8 mouse cellular contexts compared by ENCODE assay signal in the genomic region with DNA sequence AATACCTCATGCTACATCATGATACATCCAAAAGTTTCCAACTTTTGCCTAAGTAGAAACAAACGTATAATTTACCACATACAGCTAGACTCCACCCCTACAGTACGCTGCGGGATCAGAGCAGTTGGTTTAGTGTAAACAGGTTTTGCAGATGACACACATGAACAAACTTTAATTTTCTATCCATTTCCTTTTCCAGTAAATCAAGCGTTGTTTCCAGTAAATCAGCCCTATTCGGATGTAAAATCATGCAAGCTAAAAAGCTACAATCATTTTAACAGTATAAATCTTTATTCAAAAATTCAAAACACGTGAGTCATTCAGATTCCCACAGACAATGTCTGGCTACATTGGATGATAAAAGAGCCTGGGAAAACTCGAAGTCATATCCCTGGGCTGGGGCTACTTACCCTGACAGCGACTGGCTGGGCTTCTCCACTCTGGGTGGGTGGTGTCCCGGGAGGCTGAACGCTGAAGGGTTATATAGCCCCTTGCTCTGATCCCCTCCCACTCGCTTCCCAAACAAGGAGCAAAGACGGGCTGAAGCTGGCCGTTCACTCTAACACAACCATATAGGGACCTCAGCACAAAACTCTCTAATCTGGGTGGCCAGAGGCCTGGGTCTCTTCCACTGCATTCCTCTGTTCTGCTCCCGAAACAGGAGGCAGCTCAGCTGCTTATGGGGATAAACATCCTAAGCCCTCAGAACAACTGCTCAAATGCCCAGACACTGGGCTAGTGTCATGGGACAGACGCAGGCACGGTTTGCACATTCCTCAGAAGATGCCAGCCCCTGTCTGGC. TPM values are rescaled to one million over a fixed set of nuclear protein-coding genes. Genes with fewer than 3 reads are reported as not detected.
A peak's percentile ranks its signal among the peaks of the same experiment; 100 is the strongest.
DNase-seq lines count a peak whose midpoint lies in the region; ATAC-seq and TF ChIP-seq lines count a peak whose summit lies in the region.

A gene (minus strand): TSS at position 711 of the 802 bp plus-strand sequence.

- peak within 1 kb of the TSS; percentile 36 for H3ac ChIP-seq in myocyte (ENCODE audit: control insufficient read depth, insufficient read length)

- H3K4me2 ChIP-seq in lung, embryonic 15.5 days, result peak within 1 kb of the TSS; percentile 48
- peak within 1 kb of the TSS; percentile 54 for H3K4me2 ChIP-seq in heart, embryonic 15.5 days
- H3K4me2 ChIP-seq in limb, embryonic 11.5 days (ENCODE audit: low read depth, severe bottlenecking), result no peak within 1 kb of the TSS
- peak within 1 kb of the TSS; percentile 92 for H3K4me2 ChIP-seq in myocyte (ENCODE audit: low read depth)
- no peak within 1 kb of the TSS for H3K4me2 ChIP-seq in forebrain, embryonic 13.5 days

- no peak for DNase-seq in lung, postnatal 25 days (ENCODE audit: low spot score)
- peak; percentile 18 for DNase-seq in embryo, embryonic 10.5 days (ENCODE audit: low spot score)
- no peak for DNase-seq in limb, embryonic 11.5 days (ENCODE audit: low spot score)

- peak within 1 kb of the TSS; percentile 43 for H3K4me3 ChIP-seq in lung, embryonic 15.5 days
- H3K4me3 ChIP-seq in heart, embryonic 15.5 days, result peak within 1 kb of the TSS; percentile 51
- no peak within 1 kb of the TSS for H3K4me3 ChIP-seq in limb, embryonic 11.5 days (ENCODE audit: low read depth, low read length)
- H3K4me3 ChIP-seq in myocyte, result peak within 1 kb of the TSS; percentile 82
- H3K4me3 ChIP-seq in forebrain, embryonic 13.5 days, result no peak within 1 kb of the TSS

- H3K9me3 ChIP-seq in lung, embryonic 15.5 days, result no peaks in the 10 kb centered on the region
- no peaks in the 10 kb centered on the region for H3K9me3 ChIP-seq in heart, embryonic 15.5 days (replicated peaks)
- no peaks in the 10 kb centered on the region for H3K9me3 ChIP-seq in limb, embryonic 11.5 days (ENCODE audit: control insufficient read depth, low read length)
- H3K9me3 ChIP-seq in forebrain, embryonic 13.5 days (replicated peaks), result no peaks in the 10 kb centered on the region

- H3K79me2 ChIP-seq in myocyte (ENCODE audit: control insufficient read depth, insufficient read depth), result peaks cover 29% of the 10 kb centered on the region

- peaks cover 24% of the 10 kb centered on the region for H3K4me1 ChIP-seq in lung, embryonic 15.5 days
- H3K4me1 ChIP-seq in heart, embryonic 15.5 days (replicated peaks), result peaks cover 2% of the 10 kb centered on the region
- H3K4me1 ChIP-seq in limb, embryonic 11.5 days (ENCODE audit: control insufficient read depth, insufficient read depth, low read length), result 0 out of 2 replicates have a peak, but pooled peaks cover 2% of the 10 kb centered on the region
- H3K4me1 ChIP-seq in forebrain, embryonic 13.5 days, result no peaks in the 10 kb centered on the region

- H3K36me3 ChIP-seq in lung, embryonic 15.5 days, result no peaks in the 10 kb centered on the region
- no peaks in the 10 kb centered on the region for H3K36me3 ChIP-seq in heart, embryonic 15.5 days
- H3K36me3 ChIP-seq in limb, embryonic 11.5 days (ENCODE audit: control insufficient read depth, insufficient read depth, low read length), result no peaks in the 10 kb centered on the region
- peaks cover 21% of the 10 kb centered on the region for H3K36me3 ChIP-seq in myocyte (ENCODE audit: control insufficient read depth, insufficient read depth)
- no peaks in the 10 kb centered on the region for H3K36me3 ChIP-seq in forebrain, embryonic 13.5 days (ENCODE audit: poor library complexity, severe bottlenecking)

- TF ChIP-seq POLR2A in myocyte (IDR thresholded peaks at IDR 0.05; ENCODE audit: insufficient read length, low read depth), result peak; percentile 79

- H3K9ac ChIP-seq in lung, embryonic 15.5 days, result peak within 1 kb of the TSS; percentile 48
- peak within 1 kb of the TSS; percentile 48 for H3K9ac ChIP-seq in heart, embryonic 15.5 days
- no peak within 1 kb of the TSS for H3K9ac ChIP-seq in limb, embryonic 11.5 days (ENCODE audit: low read length)
- H3K9ac ChIP-seq in forebrain, embryonic 13.5 days, result no peak within 1 kb of the TSS

- peak; percentile 89 for ATAC-seq in lung, embryonic 15.5 days (ENCODE audit: borderline replicate concordance, extremely low read depth, low FRiP score, low TSS enrichment)
- peak; percentile 80 for ATAC-seq in heart, embryonic 15.5 days (replicated peaks; ENCODE audit: insufficient number of reproducible peaks, insufficient read depth, low FRiP score, low read depth)
- ATAC-seq in limb, embryonic 11.5 days (ENCODE audit: insufficient number of reproducible peaks, low FRiP score, low TSS enrichment, low read depth), result peak; percentile 57; the same call in 1 of the 2 replicates
- no peak for ATAC-seq in forebrain, embryonic 13.5 days
- ATAC-seq in granulocyte monocyte progenitor cell, adult 5-6 weeks (replicated peaks; ENCODE audit: poor library complexity, severe bottlenecking), result no peak

- WGBS in lung, embryonic 15.5 days, result 23% methylated on average over 16 of the region's 16 CpGs
- 19% methylated on average over 16 of the region's 16 CpGs for WGBS in heart, embryonic 15.5 days
- 40% methylated on average over 16 of the region's 16 CpGs for WGBS in limb, embryonic 11.5 days
- 66% methylated on average over 16 of the region's 16 CpGs for WGBS in forebrain, embryonic 13.5 days

- peak within 1 kb of the TSS; percentile 90 for H3K27ac ChIP-seq in lung, embryonic 15.5 days
- H3K27ac ChIP-seq in heart, embryonic 15.5 days, result peak within 1 kb of the TSS; percentile 85
- H3K27ac ChIP-seq in limb, embryonic 11.5 days (replicated peaks; ENCODE audit: low read depth, low read length), result no peak within 1 kb of the TSS
- no peak within 1 kb of the TSS for H3K27ac ChIP-seq in forebrain, embryonic 13.5 days

- no peaks in the 10 kb centered on the region for H3K27me3 ChIP-seq in lung, embryonic 15.5 days
- H3K27me3 ChIP-seq in heart, embryonic 15.5 days, result no peaks in the 10 kb centered on the region
- H3K27me3 ChIP-seq in limb, embryonic 11.5 days (ENCODE audit: control insufficient read depth, insufficient read depth, low read length), result no peaks in the 10 kb centered on the region
- H3K27me3 ChIP-seq in myocyte (ENCODE audit: control insufficient read depth, insufficient read depth, insufficient read length), result no peaks in the 10 kb centered on the region
- no peaks in the 10 kb centered on the region for H3K27me3 ChIP-seq in forebrain, embryonic 13.5 days

TF ChIP-seq in myocyte, 11 proteins besides CTCF, POLR2A, EP300 and RAD21:
- TF ChIP-seq POLR2AphosphoS2 (IDR thresholded peaks at IDR 0.05; ENCODE audit: insufficient read length, low read depth) (peak; percentile 93), SRF (IDR thresholded peaks at IDR 0.05; ENCODE audit: control insufficient read depth, insufficient read length, low read depth) (peak; percentile 98), MYOD1 (IDR thresholded peaks at IDR 0.05; ENCODE audit: control insufficient read depth in 1 of 3, insufficient read length in 2 of 3, low read depth in 2 of 3) (peak; percentile 87 to 92 (median 89)), CEBPB (IDR thresholded peaks at IDR 0.05; ENCODE audit: insufficient read depth, poor library complexity, severe bottlenecking) (no peak), REST (IDR thresholded peaks at IDR 0.05; ENCODE audit: insufficient read depth, insufficient read length) (no peak), USF1 (IDR thresholded peaks at IDR 0.05; ENCODE audit: low read depth) (no peak), MAX (IDR thresholded peaks at IDR 0.05; ENCODE audit: low read depth) (no peak), TCF3 (IDR thresholded peaks at IDR 0.05; ENCODE audit: insufficient read length, low read depth) (peak; percentile 78), TCF12 (IDR thresholded peaks at IDR 0.05; ENCODE audit: insufficient read depth, poor library complexity, severe bottlenecking) (peak; percentile 95), MYOG (IDR thresholded peaks at IDR 0.05; ENCODE audit: control insufficient read depth in 1 of 3, insufficient read depth in 1 of 3, insufficient read length in 2 of 3, low read depth in 2 of 3) (peak; percentile 78 to 98 (median 98)), E2F4 (IDR thresholded peaks at IDR 0.05; ENCODE audit: insufficient read depth) (no peak)

RNA-seq across cellular contexts. Expression of the gene that starts here (rescaled TPM):
- 801 and 904 TPM in 2 replicates for polyA plus RNA-seq in lung, embryonic 15.5 days (2015; fragmentation: Nextera tagmentation; extraction: Ambion mirVana)
- 1,121 and 1,187 TPM in 2 replicates for polyA plus RNA-seq in heart, embryonic 15.5 days (2015; fragmentation: Nextera tagmentation; extraction: Ambion mirVana)
- 43.5 and 48.5 TPM in 2 replicates for polyA plus RNA-seq in limb, embryonic 11.5 days (2014; fragmentation: Nextera tagmentation; extraction: Ambion mirVana)
- polyA plus RNA-seq in myocyte (2012; fragmentation: generic; extraction: Trizol), result 2,495 TPM
- polyA plus RNA-seq in forebrain, embryonic 13.5 days (2015; fragmentation: Nextera tagmentation; extraction: Ambion mirVana), result 4.4 and 6.2 TPM in 2 replicates
- total RNA-seq in granulocyte monocyte progenitor cell, adult 5-6 weeks (2014; fragmentation: Nextera tagmentation), result 2.1 TPM in 1 of 2 replicates, not detected in the other
- total RNA-seq in granulocyte monocyte progenitor cell, adult 5-6 weeks (2017), result 0.17 and 0.21 TPM in 2 replicates

Comparison
In these comparisons a context has a peak if more than half of its experiments do, and no peak if none do; other contexts are left out.
1. RNA of the gene that starts here (polyA plus RNA-seq): 2,495 TPM in myocyte (single experiment), 1,121 to 1,187 TPM in heart, embryonic 15.5 days and 801 to 904 TPM in lung, embryonic 15.5 days; 43.5 to 48.5 TPM in limb, embryonic 11.5 days and 4.4 to 6.2 TPM in forebrain, embryonic 13.5 days; every median in the first group is over 10 times any median in the second.
2. ATAC-seq: peak in lung, embryonic 15.5 days (single experiment), heart, embryonic 15.5 days (single experiment) and limb, embryonic 11.5 days (single experiment); none in forebrain, embryonic 13.5 days (single experiment) and granulocyte monocyte progenitor cell, adult 5-6 weeks (single experiment).
3. H3K27ac ChIP-seq: peak in lung, embryonic 15.5 days (single experiment) and heart, embryonic 15.5 days (single experiment); none in limb, embryonic 11.5 days (single experiment) and forebrain, embryonic 13.5 days (single experiment).
4. H3K4me2 ChIP-seq: peak in lung, embryonic 15.5 days (single experiment), heart, embryonic 15.5 days (single experiment) and myocyte (single experiment); none in limb, embryonic 11.5 days (single experiment) and forebrain, embryonic 13.5 days (single experiment).
5. H3K4me3 ChIP-seq: peak in lung, embryonic 15.5 days (single experiment), heart, embryonic 15.5 days (single experiment) and myocyte (single experiment); none in limb, embryonic 11.5 days (single experiment) and forebrain, embryonic 13.5 days (single experiment).
6. H3K9ac ChIP-seq: peak in lung, embryonic 15.5 days (single experiment) and heart, embryonic 15.5 days (single experiment); none in limb, embryonic 11.5 days (single experiment) and forebrain, embryonic 13.5 days (single experiment).